Mouse (Mus musculus) hindlimb bud, embryonic 11.5 days (tissue): ENCODE measurements at regions not wholly inside any gene's neighbourhood (a gene's known extent, or its start where the extent isn't known, plus 50 kb on each side); places are given as distances from the start of the nearest gene placed in this dataset.
A peak's percentile ranks its signal among the peaks of the same experiment; 100 is the strongest.

Experiments used
- DNase-seq: peaks from one replicate; pipeline ENCODE4 v3.0.0-alpha.2; 2012; ENCODE audit warnings: low read depth, low spot score; ENCODE audit errors: extremely low spot score

- DNase-seq: no peak
Measured at GRCm38 (mm10) chr5:83533901-83534300, 178.9 kb upstream of the Tecrl start.

- DNase-seq: peak; percentile 10
Measured at GRCm38 (mm10) chr5:83518661-83519060, 163.7 kb upstream of the Tecrl start.

DNA sequence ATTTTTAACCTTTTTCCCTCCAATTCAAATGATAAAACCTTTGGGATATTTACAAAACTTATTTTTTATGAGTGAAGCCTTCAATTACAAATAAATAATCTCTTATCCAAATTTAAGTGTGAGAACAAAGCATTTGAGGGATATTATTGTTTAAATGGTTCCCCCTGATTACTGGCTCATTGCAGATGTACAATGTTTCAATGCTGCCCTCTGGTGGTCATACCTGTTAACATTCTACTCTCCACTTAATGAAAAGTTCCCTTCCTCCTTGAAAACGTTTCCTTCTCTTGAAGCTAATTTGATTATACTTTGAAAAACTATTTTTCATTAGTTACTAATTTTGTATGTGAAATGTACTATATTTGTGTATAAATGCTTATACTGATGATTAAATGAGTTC lies 129.1 kb upstream of the Tecrl start:
- DNase-seq: peak; percentile 35

DNA sequence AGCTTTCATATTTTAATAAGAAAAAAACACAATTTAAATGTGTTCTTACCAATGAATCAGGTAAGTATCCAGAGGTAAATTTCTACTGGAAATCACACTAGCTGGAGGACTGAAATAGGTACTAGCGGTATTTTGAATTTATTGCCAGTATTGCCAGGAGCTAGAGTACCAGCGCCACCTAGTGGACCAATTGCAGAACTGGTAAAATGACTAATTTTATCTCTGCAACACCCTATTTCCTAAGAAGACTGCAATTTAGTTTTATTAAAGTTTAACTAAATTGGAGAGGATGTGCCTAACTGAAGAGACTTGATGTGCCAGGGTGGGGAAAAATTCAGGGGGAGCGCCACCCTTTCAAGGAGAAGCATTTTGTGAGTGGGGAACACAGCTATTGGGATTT lies 85.3 kb upstream of the Tecrl start:
- peak; percentile 22 for DNase-seq

DNA sequence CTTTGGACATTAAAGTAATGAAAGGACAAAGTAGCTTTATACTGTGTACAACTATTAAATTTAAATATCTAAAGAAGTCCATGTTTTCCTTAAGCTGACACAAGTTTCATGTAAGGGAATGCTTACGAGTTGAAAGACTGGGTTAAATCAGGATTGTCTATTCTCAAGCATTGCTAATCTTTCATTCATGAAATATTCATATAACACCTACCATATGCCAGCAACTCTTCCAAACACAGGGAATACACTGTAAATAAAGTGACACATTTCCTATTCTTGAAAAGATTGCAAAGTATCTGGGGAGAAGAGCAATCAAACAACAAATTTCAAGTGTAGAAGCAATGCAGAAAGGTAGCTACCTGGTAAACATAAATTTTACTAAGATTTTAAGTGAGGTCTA lies 81.5 kb upstream of the Tecrl start:
- no peak for DNase-seq

DNA sequence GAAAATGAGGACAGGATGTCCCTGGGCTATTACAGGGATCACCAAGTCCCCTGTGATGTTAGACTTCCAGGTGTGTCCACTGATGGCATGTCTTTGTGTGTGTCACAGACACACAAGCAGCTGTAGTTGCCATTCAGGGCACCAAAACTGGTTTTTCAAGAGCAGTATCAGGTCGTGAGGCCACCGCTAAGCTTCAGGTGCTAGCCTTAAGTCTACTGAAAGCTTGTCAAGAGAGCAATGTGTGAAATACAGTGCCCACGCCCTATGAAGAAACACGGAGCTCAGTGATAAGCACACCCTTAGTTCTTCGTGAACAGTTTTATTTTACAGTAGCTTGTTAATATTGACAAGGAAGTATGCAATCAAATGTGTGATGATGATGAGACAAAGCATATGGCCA lies 66.7 kb upstream of the Tecrl start:
- no peak for DNase-seq

GRCm38 (mm10) chr5:83410221-83410620 lies 55.2 kb upstream of the Tecrl start:
- DNase-seq: no peak

GRCm38 (mm10) chr5:83405266-83405954 lies 50.4 kb upstream of the Tecrl start:
- DNase-seq: no peak
